Mouse (Mus musculus): ENCODE results near the gene Timmdc1. TPM values are rescaled to one million over a fixed set of nuclear protein-coding genes. Genes with fewer than 3 reads are reported as not detected.

Gene Timmdc1
- polyA plus RNA-seq, 1 experiment from 2014 or later: 22.6 TPM

- Histone ChIP-seq H3K9ac (ENCODE audit: low read depth, low read length) (no peak overlapping the region), H3K9me3 (ENCODE audit: control insufficient read depth, low read length) (no peaks in the 10 kb centered on the region)
- WGBS: 75% methylated on average over 8 of the region's 8 CpGs
Measured at GRCm38 (mm10) chr16:38469437-38469836, 53.0 kb downstream of the Timmdc1 start.

GRCm38 (mm10) chr16:38468706-38469018, 53.8 kb downstream of the Timmdc1 start:
- 36% methylated on average over 3 of the region's 3 CpGs for WGBS
- Histone ChIP-seq H3K9me3 (ENCODE audit: control insufficient read depth, low read length) (no peaks in the 10 kb centered on the region), H3K36me3 (ENCODE audit: control insufficient read depth, insufficient read depth, low read length) (no peaks in the 10 kb centered on the region), H3K4me2 (ENCODE audit: low read depth, low read length) (no peak overlapping the region), H3K4me3 (ENCODE audit: low read length) (no peak overlapping the region), H3K4me1 (ENCODE audit: control insufficient read depth, insufficient read depth, low read length) (0 out of 2 replicates have a peak, but pooled peaks cover 5% of the 10 kb centered on the region), H3K9ac (ENCODE audit: low read depth, low read length) (no peak overlapping the region), H3K27me3 (replicated peaks; ENCODE audit: control insufficient read depth, insufficient read depth, low read length) (no peaks in the 10 kb centered on the region), H3K27ac (ENCODE audit: low read length) (peak overlapping the region; percentile 93)
- peak; percentile 14; the same call in 1 of the 2 replicates for ATAC-seq

More at GRCm38 (mm10) chr16:38469437-38469836, 53.0 kb downstream of the Timmdc1 start:
- Histone ChIP-seq H3K27ac (ENCODE audit: low read length) (no peak overlapping the region), H3K4me2 (ENCODE audit: low read depth, low read length) (no peak overlapping the region), H3K27me3 (replicated peaks; ENCODE audit: control insufficient read depth, insufficient read depth, low read length) (no peaks in the 10 kb centered on the region), H3K36me3 (ENCODE audit: control insufficient read depth, insufficient read depth, low read length) (no peaks in the 10 kb centered on the region), H3K4me1 (ENCODE audit: control insufficient read depth, insufficient read depth, low read length) (0 out of 2 replicates have a peak, but pooled peaks cover 5% of the 10 kb centered on the region), H3K4me3 (ENCODE audit: low read length) (no peak overlapping the region)
- no peak for ATAC-seq

GRCm38 (mm10) chr16:38467917-38468705, 54.4 kb downstream of the Timmdc1 start:
- Histone ChIP-seq H3K9me3 (ENCODE audit: control insufficient read depth, low read length) (no peaks in the 10 kb centered on the region), H3K27me3 (replicated peaks; ENCODE audit: control insufficient read depth, insufficient read depth, low read length) (no peaks in the 10 kb centered on the region), H3K4me1 (ENCODE audit: control insufficient read depth, insufficient read depth, low read length) (0 out of 2 replicates have a peak, but pooled peaks cover 5% of the 10 kb centered on the region), H3K27ac (ENCODE audit: low read length) (peak overlapping the region; percentile 93), H3K9ac (ENCODE audit: low read depth, low read length) (no peak overlapping the region), H3K4me2 (ENCODE audit: low read depth, low read length) (no peak overlapping the region), H3K36me3 (ENCODE audit: control insufficient read depth, insufficient read depth, low read length) (no peaks in the 10 kb centered on the region), H3K4me3 (ENCODE audit: low read length) (no peak overlapping the region)
- peak; percentile 84 for ATAC-seq
- WGBS: 59% methylated on average over 8 of the region's 8 CpGs

GRCm38 (mm10) chr16:38467091-38467916, 55.2 kb downstream of the Timmdc1 start:
- Histone ChIP-seq H3K9ac (ENCODE audit: low read depth, low read length) (no peak overlapping the region), H3K4me2 (ENCODE audit: low read depth, low read length) (no peak overlapping the region), H3K27me3 (replicated peaks; ENCODE audit: control insufficient read depth, insufficient read depth, low read length) (no peaks in the 10 kb centered on the region), H3K4me3 (ENCODE audit: low read length) (no peak overlapping the region), H3K27ac (ENCODE audit: low read length) (peak overlapping the region; percentile 86), H3K9me3 (ENCODE audit: control insufficient read depth, low read length) (no peaks in the 10 kb centered on the region), H3K4me1 (ENCODE audit: control insufficient read depth, insufficient read depth, low read length) (0 out of 2 replicates have a peak, but pooled peaks cover 5% of the 10 kb centered on the region), H3K36me3 (ENCODE audit: control insufficient read depth, insufficient read depth, low read length) (no peaks in the 10 kb centered on the region)
- ATAC-seq: peak; percentile 84
- WGBS: 78% methylated on average over 13 of the region's 13 CpGs

- Histone ChIP-seq H3K4me2 (ENCODE audit: low read depth, low read length) (no peak overlapping the region), H3K27ac (ENCODE audit: low read length) (peak overlapping the region; percentile 50; the same call in 1 of the 2 replicates), H3K36me3 (ENCODE audit: control insufficient read depth, insufficient read depth, low read length) (no peaks in the 10 kb centered on the region), H3K9ac (ENCODE audit: low read depth, low read length) (no peak overlapping the region), H3K27me3 (replicated peaks; ENCODE audit: control insufficient read depth, insufficient read depth, low read length) (no peaks in the 10 kb centered on the region), H3K4me1 (ENCODE audit: control insufficient read depth, insufficient read depth, low read length) (0 out of 2 replicates have a peak, but pooled peaks cover 5% of the 10 kb centered on the region), H3K9me3 (ENCODE audit: control insufficient read depth, low read length) (no peaks in the 10 kb centered on the region), H3K4me3 (ENCODE audit: low read length) (no peak overlapping the region)
- no peak for ATAC-seq
- WGBS: 81% methylated on average over 4 of the region's 4 CpGs
Measured at GRCm38 (mm10) chr16:38466089-38466488, 56.4 kb downstream of the Timmdc1 start.

- Histone ChIP-seq H3K36me3 (ENCODE audit: control insufficient read depth, insufficient read depth, low read length) (no peaks in the 10 kb centered on the region), H3K27ac (ENCODE audit: low read length) (no peak overlapping the region), H3K9ac (ENCODE audit: low read depth, low read length) (no peak overlapping the region), H3K4me2 (ENCODE audit: low read depth, low read length) (no peak overlapping the region), H3K4me3 (ENCODE audit: low read length) (no peak overlapping the region), H3K27me3 (replicated peaks; ENCODE audit: control insufficient read depth, insufficient read depth, low read length) (no peaks in the 10 kb centered on the region), H3K4me1 (ENCODE audit: control insufficient read depth, insufficient read depth, low read length) (0 out of 2 replicates have a peak, but pooled peaks cover 5% of the 10 kb centered on the region), H3K9me3 (ENCODE audit: control insufficient read depth, low read length) (no peaks in the 10 kb centered on the region)
- no peak for ATAC-seq
- 91% methylated on average over 5 of the region's 5 CpGs for WGBS
Measured at GRCm38 (mm10) chr16:38463305-38463704, 59.2 kb downstream of the Timmdc1 start.

GRCm38 (mm10) chr16:38462161-38462560, 60.3 kb downstream of the Timmdc1 start:
- H3K9me3 ChIP-seq (ENCODE audit: control insufficient read depth, low read length): no peaks in the 10 kb centered on the region
- H3K4me3 ChIP-seq (ENCODE audit: low read length): no peak overlapping the region
- H3K4me1 ChIP-seq (ENCODE audit: control insufficient read depth, insufficient read depth, low read length): 0 out of 2 replicates have a peak, but pooled peaks cover 2% of the 10 kb centered on the region
- no peaks in the 10 kb centered on the region for H3K36me3 ChIP-seq (ENCODE audit: control insufficient read depth, insufficient read depth, low read length)
- no peak overlapping the region for H3K9ac ChIP-seq (ENCODE audit: low read depth, low read length)
- 78% methylated on average over 7 of the region's 7 CpGs for WGBS
- H3K27me3 ChIP-seq (replicated peaks; ENCODE audit: control insufficient read depth, insufficient read depth, low read length): no peaks in the 10 kb centered on the region
- no peak overlapping the region for H3K4me2 ChIP-seq (ENCODE audit: low read depth, low read length)
- ATAC-seq: no peak
- no peak overlapping the region for H3K27ac ChIP-seq (ENCODE audit: low read length)

GRCm38 (mm10) chr16:38461749-38462148, 60.7 kb downstream of the Timmdc1 start:
- no peak overlapping the region for H3K4me3 ChIP-seq (ENCODE audit: low read length)
- no peak overlapping the region for H3K9ac ChIP-seq (ENCODE audit: low read depth, low read length)
- 0 out of 2 replicates have a peak, but pooled peaks cover 2% of the 10 kb centered on the region for H3K4me1 ChIP-seq (ENCODE audit: control insufficient read depth, insufficient read depth, low read length)
- no peak overlapping the region for H3K4me2 ChIP-seq (ENCODE audit: low read depth, low read length)
- H3K9me3 ChIP-seq (ENCODE audit: control insufficient read depth, low read length): no peaks in the 10 kb centered on the region
- H3K27me3 ChIP-seq (replicated peaks; ENCODE audit: control insufficient read depth, insufficient read depth, low read length): no peaks in the 10 kb centered on the region
- 87% methylated on average over 8 of the region's 8 CpGs for WGBS
- ATAC-seq: no peak
- no peak overlapping the region for H3K27ac ChIP-seq (ENCODE audit: low read length)
- no peaks in the 10 kb centered on the region for H3K36me3 ChIP-seq (ENCODE audit: control insufficient read depth, insufficient read depth, low read length)

GRCm38 (mm10) chr16:38459990-38460389, 62.5 kb downstream of the Timmdc1 start:
- H3K9ac ChIP-seq (ENCODE audit: low read depth, low read length): no peak overlapping the region
- 88% methylated on average over 4 of the region's 4 CpGs for WGBS
- no peak overlapping the region for H3K4me2 ChIP-seq (ENCODE audit: low read depth, low read length)
- H3K27me3 ChIP-seq (replicated peaks; ENCODE audit: control insufficient read depth, insufficient read depth, low read length): no peaks in the 10 kb centered on the region
- no peaks in the 10 kb centered on the region for H3K4me1 ChIP-seq (ENCODE audit: control insufficient read depth, insufficient read depth, low read length)
- no peaks in the 10 kb centered on the region for H3K9me3 ChIP-seq (ENCODE audit: control insufficient read depth, low read length)
- ATAC-seq: no peak
- H3K27ac ChIP-seq (ENCODE audit: low read length): no peak overlapping the region
- H3K4me3 ChIP-seq (ENCODE audit: low read length): no peak overlapping the region
- H3K36me3 ChIP-seq (ENCODE audit: control insufficient read depth, insufficient read depth, low read length): no peaks in the 10 kb centered on the region

Data from intestine, embryonic 16.5 days (tissue).